Mouse (Mus musculus) bone marrow, adult 2 months (tissue): ENCODE measurements around the gene Gm42878. TPM values are rescaled to one million over a fixed set of nuclear protein-coding genes. Genes with fewer than 3 reads are reported as not detected.
A peak's percentile ranks its signal among the peaks of the same experiment; 100 is the strongest.
"Not testable (repeated sequence)": the region's sequence is repeated elsewhere in the genome, so short reads cannot be mapped to it uniquely, and the experiment has no call there.

Experiments used
- H3K27ac ChIP-seq: fragments of 200-500 bp; 2 replicates; pipeline ENCODE4 v1.5.1; 2012; ENCODE audit warnings: low read depth, mild to moderate bottlenecking, control low read depth, inconsistent platforms, low read length; ENCODE audit not compliant: control insufficient read depth, poor library complexity, insufficient read depth
- H3K4me1 ChIP-seq: fragments of 200-500 bp; 2 replicates; pipeline ENCODE4 v1.6.1; 2011; ENCODE audit warnings: low read length; ENCODE audit not compliant: control insufficient read depth, insufficient read depth
- H3K4me3 ChIP-seq: fragments of 200-500 bp; replicated peaks from 2 replicates; pipeline ENCODE3; 2011; ENCODE audit warnings: mild to moderate bottlenecking, low read depth, low read length, control low read depth; ENCODE audit not compliant: control insufficient read depth
- CTCF ChIP-seq: fragments of 200-500 bp; IDR thresholded peaks from 2 replicates; pipeline ENCODE4 v1.5.1; 2011; ENCODE audit warnings: low read length, control low read depth; ENCODE audit not compliant: control insufficient read depth, insufficient read depth
- POLR2A ChIP-seq: fragments of 200-500 bp; IDR thresholded peaks from 2 replicates; pipeline ENCODE4 v1.6.1; 2011; ENCODE audit warnings: low read depth, mild to moderate bottlenecking, control low read depth, low read length, borderline replicate concordance; ENCODE audit not compliant: control insufficient read depth
- WGBS: fragments of 180-500 bp; shearing (Covaris S2); methylation state at CpG from one replicate; pipeline ENCODE4 v1.1.7; 2018; 5-methylcytosine and 5-hydroxymethylcytosine counted together
- polyA plus RNA-seq: library from polyadenylated mRNA; stranded (reverse); fragments of >200 nt; gene quantifications from 2 replicates; pipeline ENCODE4 v1.2.4, GENCODE M21; 2011; ENCODE audit warnings: low replicate concordance; ENCODE audit not compliant: missing spikeins, insufficient read depth, insufficient read length

Gene Gm42878
- polyA plus RNA-seq, 1 experiment, result not detected

DNA sequence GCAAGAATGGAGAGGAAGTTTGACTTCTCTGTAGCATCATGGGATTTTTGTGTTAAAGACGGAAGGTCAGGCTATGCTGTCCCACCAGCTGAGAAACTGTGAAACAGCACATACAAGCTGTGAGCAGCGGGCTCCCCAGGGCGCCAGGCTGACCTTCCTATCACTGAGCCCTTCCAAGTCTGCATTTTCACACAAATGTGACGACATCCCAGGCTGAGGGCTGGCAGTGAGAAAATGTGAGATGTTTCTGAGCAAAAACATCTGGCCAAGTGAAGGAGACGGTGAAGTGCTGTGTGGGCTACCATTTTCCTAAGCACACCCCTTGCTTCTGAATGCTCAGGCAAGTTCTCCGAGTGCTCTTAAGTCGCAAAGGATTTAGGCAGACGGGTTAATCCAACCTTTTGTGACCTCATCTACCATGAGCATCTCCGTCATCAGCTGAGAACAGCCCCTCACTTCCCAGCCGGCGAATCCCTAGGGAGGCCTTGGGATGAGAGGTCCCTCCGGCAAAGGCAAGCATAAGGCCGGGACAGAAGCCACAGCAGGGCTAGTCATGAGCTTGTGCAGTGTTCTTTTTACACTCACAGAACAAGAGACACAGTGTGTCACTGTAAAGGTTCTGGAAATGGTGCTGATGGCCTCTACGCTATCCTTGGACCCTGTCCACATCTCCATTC lies 19.4 kb downstream of the Gm42878 start:
- 94% methylated on average over 14 of the region's 14 CpGs for WGBS
- H3K27ac ChIP-seq, result no peak overlapping the region

DNA sequence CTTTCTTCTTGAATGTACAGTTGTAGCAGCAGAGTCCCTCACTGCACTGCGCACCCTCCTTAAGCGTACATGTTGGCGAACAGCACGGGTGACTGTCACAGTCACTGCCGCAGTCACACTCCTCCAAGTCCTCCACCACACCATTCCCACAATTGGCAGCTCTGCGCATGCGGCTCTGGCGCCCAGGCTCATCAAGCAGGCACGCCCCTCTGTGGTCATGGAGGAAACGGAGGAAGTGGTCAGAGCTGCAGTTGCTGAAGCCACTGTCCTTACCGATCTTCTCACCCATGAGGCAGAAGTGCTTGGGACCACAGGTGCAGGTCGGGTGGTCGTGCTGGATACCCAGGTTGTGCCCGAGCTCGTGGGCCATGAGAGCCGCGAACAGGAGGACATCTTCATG lies 25.5 kb downstream of the Gm42878 start:
- 28% methylated on average over 11 of the region's 17 CpGs for WGBS
- not testable (repeated sequence) for H3K27ac ChIP-seq, H3K4me3 ChIP-seq, H3K4me1 ChIP-seq

More for the DNA sequence above, 19.4 kb downstream of the Gm42878 start:
- TF ChIP-seq CTCF (no peak), POLR2A (no peak)
- no peak overlapping the region for H3K4me3 ChIP-seq
- H3K4me1 ChIP-seq, result no peaks in the 10 kb centered on the region

DNA sequence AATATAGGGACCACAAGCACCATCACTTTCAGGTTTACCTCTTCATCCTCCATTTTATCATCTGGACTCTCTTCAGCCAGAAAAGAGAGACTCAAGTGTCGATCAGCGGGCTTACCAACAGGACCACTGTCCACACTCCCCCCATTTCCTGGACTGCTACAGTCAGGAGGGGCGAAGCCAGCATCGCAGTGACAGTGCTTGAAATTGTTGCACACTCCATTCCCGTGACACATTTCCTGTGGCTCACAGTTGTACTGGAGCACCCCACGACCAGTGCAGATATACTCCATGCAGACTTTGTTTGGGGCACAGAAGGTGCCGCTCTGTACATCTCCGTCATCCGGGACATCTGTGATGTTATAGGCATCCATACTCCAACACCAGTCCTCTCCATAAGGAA lies 26.3 kb downstream of the Gm42878 start:
- TF ChIP-seq POLR2A, result no peak
- no peak for TF ChIP-seq CTCF
- 58% methylated on average over 9 of the region's 9 CpGs for WGBS
- Histone ChIP-seq H3K4me1 (no peaks in the 10 kb centered on the region; the same call in 1 of the 2 replicates), H3K27ac (no peak overlapping the region), H3K4me3 (no peak overlapping the region)

DNA sequence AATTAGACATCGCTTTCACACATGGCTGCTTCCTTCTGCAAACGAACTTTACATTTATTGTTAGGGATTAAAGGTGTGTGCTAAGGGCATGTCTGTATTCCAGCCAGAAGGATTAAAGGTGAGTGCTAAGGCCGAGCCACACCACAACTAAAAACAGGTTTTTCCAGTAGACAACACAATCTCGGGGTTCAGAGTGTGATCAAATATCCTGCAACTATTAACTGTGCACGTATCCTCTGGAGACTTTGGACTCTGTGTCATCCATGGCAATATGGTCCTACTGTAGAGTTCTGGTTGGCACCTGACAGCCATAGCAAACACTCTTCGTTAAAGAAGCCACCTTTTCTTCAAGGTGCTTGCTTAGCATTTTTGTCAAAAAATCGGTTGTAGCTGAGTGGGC lies 35.3 kb downstream of the Gm42878 start:
- WGBS, result 71% methylated on average over 7 of the region's 7 CpGs
- Histone ChIP-seq H3K4me1 (no peaks in the 10 kb centered on the region), H3K4me3 (no peak overlapping the region)

DNA sequence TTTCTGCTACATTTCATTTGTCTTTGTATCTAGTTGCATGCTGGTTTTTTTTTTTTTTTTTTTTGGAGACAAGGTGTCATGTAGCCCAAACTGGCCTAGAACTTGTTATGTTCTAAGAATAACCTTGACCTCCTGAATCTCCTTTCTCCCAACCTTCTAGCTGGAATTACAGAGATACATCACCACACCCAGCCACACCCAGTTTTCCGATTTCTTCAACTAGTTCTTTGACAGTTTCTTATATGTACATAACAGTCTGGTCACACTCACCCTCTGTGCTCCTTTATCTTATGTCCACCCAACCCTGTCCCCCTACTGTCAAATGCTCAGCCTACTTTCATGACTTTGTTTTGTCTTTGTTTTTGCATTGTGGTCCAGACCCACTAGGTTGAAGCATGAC lies 38.4 kb downstream of the Gm42878 start:
- 73% methylated on average over 1 of the region's 1 CpGs for WGBS
- Histone ChIP-seq H3K4me1 (no peaks in the 10 kb centered on the region; the same call in 1 of the 2 replicates), H3K27ac (no peak overlapping the region), H3K4me3 (no peak overlapping the region)
- TF ChIP-seq POLR2A (no peak), CTCF (no peak)

More for the DNA sequence above, 35.3 kb downstream of the Gm42878 start:
- TF ChIP-seq POLR2A (no peak), CTCF (no peak)
- no peak overlapping the region for H3K27ac ChIP-seq

DNA sequence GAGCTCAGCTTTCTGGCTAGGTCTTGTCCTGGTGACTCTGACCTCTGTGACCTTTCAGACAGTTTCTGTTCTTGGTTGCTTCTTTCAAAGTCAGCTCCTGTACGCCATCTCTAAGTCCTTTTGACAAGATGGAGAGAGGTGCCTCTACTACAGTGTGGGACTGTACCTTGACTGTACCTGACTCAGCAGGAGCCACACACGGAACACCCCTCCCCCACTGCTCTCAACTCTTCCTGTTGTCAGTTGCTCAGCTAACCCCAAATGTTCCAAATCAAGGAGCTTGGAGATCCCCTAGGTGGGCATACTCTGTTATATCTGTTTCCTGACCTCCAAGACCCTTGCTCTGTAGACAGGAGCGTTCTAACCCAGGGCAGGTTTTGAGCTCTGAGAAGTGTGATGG lies 42.1 kb downstream of the Gm42878 start, which contains the start of gene Adam1b:
Gene Adam1b (minus strand): TSS at position 205 of the 400 bp plus-strand sequence.
- Histone ChIP-seq H3K4me1 (peaks cover 2% of the 10 kb centered on the region), H3K4me3 (no peak within 1 kb of the TSS), H3K27ac (no peak within 1 kb of the TSS)
- no peak for TF ChIP-seq CTCF
- TF ChIP-seq POLR2A, result no peak
- WGBS, result 64% methylated on average over 3 of the region's 3 CpGs

DNA sequence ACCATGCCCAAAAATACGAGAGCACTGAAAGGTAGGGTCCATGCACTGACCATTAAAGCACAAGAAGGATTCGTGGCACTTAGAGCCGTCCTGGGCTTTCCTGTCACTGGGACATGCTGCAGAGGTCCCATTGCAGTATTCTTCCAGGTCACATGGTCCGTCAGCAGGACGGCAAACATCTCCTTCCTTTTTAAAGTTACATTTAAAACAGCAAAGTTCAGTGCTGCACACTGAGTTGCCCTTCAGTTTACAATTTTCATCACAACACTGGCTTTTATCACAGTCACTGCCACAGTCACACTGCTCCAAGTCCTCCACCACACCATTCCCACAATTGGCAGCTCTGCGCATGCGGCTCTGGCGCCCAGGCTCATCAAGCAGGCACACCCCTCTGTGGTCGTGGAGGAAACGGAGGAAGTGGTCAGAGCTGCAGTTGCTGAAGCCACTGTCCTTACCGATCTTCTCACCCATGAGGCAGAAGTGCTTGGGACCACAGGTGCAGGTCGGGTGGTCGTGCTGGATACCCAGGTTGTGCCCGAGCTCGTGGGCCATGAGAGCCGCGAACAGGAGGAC lies 43.8 kb downstream of the Gm42878 start:
- not testable (repeated sequence) for H3K4me1 ChIP-seq, H3K27ac ChIP-seq
- 5% methylated on average over 11 of the region's 17 CpGs for WGBS
- H3K4me3 ChIP-seq, result peak overlapping the region; percentile 67

DNA sequence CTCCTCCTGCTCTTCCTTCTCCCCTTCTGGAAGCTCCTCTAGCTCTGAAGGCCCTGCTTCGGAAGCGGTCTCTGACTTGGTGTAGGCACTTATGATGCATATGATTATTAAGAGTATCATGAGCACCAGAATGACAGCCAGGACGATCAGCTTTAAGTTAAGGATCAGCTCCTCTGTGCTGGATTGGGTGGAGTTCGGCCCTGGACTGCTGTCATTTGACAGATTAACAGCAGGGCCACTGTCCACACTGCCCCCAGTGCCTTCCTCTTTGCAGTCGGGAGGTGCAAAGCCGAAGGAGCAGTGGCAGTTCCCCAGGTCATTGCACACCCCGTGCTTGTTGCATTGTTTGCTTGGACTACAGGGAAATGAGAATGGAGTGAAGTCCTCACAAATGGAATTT lies 44.6 kb downstream of the Gm42878 start:
- 25% methylated on average over 7 of the region's 7 CpGs for WGBS
- Histone ChIP-seq H3K27ac (0 out of 2 replicates have a peak overlapping the region, but pooled peaks have one; percentile 38), H3K4me1 (peaks cover 2% of the 10 kb centered on the region), H3K4me3 (peak overlapping the region; percentile 3)
- no peak for TF ChIP-seq POLR2A
- no peak for TF ChIP-seq CTCF

DNA sequence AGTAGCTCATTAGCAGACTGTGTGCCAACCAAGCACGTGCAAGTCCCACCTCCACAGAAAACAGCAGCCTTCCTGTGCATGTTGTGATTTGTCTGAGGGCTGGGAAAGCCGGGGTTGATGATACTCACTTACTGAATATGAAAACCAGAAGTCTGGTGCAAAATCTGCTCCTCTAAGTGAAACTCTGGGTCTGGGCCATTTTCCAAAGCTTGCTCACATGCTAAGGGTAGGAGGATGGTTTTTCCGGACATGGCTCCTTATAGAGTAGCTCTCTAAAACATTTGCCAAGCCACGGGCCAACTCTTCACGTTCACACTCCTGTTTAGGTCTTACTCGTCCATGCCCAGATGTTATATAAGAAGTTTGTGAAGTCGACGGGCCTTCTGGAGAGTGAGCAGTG lies 52.0 kb downstream of the Gm42878 start:
- Histone ChIP-seq H3K4me3 (no peak overlapping the region), H3K27ac (no peak overlapping the region), H3K4me1 (no peaks in the 10 kb centered on the region)
- WGBS, result 65% methylated on average over 8 of the region's 8 CpGs
- no peak for TF ChIP-seq CTCF
- TF ChIP-seq POLR2A, result no peak
